Mouse (Mus musculus) mature B cell (primary cell): Measurements from ENCODE around the gene Zfp467.

Experiments used
- in situ Hi-C: fragments of 300-500 bp; cut with MboI; formaldehyde crosslinking; loops from 2 replicates; pipeline ENCODE4 v1.14.3; 2019

The Zfp467 gene

DNA sequence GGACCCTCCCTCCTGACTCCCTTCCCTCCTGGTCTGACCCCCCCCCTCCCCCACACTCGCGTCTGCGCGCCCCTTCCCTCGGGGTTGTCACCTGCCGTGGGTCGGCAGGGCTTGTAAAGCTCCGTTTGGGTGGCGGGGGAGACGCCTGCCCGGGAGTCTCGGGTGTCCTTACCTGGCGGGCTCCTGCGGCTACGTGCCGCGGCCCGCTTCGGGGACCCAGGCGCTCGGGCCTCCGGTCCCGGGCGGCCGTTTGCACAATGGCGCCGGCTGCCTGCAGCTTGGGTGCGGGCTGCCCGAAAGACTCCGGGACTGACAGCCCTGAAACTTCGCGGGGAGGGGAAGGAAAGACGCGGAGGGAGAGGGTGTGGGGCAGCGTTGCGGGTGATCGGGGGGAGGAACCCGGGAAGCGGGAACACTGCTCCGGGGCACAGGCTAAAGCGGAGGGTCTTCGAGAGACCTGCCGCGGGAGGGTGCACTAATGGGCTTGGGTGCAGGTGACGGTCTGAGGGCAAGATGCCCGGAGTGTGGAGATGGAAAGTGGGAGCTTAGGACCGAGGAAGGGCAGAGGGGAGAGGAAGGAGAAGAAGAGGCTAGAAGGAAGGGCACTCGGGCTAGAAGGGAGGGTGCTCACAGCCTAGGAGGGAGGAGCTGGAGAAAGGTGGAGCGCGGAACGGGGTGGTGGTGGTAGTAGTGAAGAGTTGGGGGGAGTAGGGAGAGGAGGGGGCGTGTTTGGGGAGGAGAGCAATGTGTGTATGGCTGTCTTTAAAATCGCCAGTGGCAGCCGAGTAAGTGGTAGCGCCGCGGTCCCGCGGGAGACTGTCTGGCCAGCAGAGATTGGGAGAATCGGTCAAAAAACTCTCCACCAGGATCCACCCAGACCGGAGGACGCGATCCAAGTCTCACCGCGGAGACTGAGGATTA, at the start of gene Zfp467:
Gene Zfp467 (minus strand): TSS at position 645 of the 921 bp plus-strand sequence.
- in situ Hi-C loops = no loop called here

DNA sequence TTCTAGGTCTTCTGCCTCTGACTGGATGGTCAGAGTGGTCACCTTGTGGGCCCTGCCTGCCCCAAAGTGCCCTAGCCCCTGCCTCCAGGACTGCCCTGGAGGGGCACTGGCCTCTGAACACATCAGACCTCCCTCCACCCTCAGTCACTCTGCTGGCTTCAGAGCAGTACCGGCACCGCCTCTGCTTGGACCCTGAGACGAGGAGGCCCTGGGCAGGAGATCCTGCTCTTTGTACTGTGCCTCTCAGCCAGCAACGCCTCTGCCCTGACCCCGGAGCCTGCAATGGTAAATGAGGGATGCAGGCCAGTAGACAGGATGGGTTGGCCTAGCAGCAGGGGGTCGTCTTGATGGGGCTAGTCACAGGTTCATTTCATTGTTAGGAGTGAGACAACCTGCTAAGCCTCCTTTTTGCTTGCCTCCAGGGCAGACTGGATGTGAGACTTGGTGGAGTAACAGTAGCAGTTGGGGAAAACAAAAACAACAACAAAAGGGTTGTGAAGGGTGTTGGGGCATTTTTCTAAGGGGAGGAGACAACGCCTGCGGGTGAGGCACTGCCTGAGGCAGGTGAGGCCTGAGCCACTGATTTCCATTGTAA, 47.6 kb upstream of the Zfp467 start:
- in situ Hi-C loops = no loop called here

DNA sequence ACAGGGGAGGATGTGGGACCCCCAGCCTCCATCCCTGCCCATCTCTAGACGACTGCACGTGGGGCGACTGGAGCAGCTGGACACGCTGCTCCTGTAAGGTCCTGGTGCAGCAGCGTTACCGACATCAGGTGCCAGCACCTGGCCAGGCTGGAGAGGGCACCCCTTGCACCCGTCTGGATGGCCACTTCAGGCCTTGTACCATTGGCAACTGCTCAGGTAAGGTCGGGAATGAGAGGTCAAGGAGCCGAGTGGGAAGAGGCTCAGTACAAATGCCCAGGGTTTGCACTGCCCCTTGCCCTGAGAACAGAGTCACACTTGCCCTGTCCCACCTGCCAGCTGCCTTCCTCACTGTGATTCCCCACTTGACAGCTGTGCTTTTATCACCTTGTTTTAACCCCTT, 45.7 kb upstream of the Zfp467 start:
- in situ Hi-C loops = no loop called here

DNA sequence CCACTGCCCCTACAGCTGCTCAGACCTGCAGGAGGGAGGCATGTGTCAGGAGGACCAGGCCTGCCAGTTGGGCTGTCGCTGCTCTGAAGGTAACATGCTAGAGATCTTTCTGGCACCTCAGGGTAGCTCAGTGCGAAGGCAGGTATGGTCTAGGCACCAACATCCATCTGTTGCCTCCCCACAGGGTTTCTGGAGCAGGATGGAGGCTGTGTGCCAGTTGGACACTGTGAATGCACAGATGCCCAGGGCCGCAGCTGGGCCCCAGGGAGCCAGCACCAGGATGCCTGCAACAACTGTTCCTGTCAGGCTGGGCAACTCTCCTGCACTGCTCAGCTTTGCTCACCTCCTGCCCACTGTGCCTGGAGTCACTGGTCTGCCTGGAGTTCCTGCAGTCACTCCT, 44.1 kb upstream of the Zfp467 start:
- in situ Hi-C loops = no loop called here

DNA sequence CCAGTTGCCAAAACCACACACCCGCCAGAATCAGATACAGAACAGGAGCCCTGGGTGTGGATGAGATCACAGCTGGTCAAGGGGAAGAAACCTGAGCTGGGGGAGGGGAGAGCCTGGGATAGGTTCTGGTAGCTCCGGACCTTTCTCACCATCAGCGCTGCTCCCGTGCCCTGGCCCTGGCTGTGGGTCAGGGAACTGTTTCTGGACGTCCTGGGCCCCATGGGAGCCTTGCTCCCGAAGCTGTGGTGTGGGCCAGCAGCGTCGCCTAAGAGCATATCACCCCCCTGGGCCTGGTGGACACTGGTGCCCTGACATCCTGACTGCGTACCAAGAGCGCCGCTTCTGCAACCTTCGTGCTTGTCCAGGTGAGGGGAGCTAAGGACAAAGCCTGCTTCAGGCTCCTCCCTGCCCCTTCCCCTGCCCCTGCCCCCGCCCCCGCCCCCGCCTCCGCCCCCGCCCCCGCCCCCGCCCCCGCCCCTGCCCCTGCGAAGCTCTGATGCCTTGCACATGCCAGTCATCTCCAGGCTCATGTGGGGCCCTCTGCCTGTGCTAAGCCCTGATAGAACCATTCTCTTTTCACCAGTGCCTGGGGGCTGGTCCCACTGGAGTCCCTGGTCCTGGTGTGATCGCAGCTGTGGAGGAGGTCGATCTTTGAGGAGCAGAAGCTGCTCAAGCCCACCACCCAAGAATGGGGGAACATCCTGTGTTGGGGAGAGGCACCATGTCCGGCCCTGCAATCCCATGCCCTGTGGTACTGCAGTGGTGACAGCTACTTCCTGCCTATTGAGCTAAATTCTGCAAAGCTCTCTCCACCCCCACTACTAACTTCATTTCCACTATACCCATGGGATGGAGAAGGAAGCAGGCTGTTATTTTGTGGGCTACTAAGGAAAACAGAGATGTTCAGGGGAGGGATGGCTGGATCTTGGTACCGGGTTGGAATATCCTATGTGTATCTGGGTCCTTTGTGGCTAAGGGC, 42.4 kb upstream of the Zfp467 start:
- in situ Hi-C loops = no loop called here

DNA sequence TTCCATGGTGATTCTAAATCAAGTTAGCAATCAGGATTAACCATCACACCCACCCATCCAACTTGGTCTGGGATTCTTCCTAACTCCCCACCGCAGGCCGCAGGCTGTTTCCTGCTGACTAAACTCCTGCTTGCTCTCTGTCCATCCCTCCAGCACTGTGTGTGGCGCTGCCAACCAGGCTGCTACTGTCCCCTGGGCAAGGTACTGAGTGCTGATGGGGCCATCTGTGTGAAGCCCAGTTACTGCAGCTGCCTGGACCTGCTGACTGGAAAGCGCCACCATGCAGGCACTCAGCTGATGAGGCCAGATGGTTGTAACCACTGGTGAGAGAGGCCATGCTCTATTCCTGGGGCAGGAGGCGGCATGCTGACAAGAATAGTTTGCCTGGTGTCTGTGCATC, 36.9 kb upstream of the Zfp467 start:
- in situ Hi-C loops = no loop called here

DNA sequence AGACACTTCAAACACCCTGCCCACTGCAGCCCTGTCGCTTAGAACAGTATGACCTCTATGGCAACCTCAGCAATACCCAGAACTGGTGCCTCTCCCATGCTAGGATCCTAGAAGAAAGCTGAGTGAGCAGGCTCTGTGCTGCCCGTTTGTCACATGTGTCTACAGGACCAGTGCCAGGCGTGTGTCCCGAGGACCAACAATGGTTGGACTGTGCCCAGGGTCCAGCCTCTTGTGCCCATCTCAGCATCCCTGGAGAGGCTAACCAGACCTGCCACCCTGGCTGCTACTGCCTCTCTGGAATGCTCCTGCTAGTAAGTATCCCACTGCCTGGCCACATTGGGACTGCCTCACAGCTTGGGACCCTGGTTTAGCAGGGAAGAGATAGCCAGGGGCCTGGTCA, 32.8 kb upstream of the Zfp467 start:
- in situ Hi-C loops = no loop called here

DNA sequence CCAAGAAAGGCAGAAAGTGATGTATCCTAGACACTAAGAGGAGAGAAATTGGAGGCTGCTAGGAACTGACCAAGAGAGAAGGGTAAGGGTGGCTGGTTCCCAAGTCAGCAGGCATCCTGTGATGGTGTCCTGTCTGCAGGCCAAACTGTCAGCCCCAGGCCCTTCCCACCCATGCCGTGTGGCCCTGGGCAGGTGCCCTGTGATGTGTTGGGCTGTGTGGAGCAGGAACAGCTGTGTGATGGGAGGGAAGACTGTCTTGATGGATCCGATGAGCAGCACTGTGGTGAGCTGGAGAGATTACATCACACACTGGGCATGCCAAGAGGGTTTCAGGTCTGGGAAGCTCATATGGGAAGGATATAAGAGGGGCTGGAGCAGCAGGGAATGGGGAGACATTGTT, 25.1 kb upstream of the Zfp467 start:
- in situ Hi-C loops = no loop called here

DNA sequence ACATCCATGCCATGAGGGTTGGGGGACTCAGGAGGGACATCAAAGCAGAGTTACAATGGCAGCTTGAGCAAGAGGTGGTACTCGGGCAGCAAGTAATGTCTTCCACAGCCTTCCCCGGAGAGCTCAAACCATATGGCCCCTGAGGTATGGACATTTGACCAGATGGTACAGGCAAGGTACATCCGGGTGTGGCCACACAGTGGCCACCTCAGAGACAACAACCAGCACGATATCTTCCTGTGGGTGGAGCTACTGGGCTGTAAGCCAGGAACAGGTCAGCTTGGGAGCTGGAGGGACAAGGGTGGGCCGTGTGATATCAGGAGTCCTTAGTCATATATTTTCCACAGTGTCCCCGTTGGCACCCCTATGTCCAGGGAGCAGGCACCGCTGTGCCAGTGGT, 21.9 kb upstream of the Zfp467 start:
- in situ Hi-C loops = no loop called here

DNA sequence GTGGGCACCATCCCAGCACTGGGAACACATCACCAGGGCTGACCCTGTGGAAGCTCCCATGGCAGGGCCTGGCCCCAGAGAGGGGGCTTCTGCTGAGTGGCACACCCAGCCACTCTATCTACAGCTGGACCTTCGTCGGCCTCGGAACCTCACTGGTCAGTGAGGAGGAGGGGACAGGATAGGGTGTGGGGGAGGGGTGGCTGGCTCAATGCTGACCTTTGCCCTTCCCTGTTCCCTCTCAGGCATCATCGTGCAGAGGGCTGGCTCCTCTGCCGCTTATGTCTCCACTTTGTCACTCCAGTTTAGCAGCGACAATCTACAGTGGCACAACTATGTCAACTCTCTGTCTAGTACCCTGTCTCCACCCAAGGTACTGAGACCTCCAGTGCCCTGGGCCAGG, 21.1 kb upstream of the Zfp467 start:
- in situ Hi-C loops = no loop called here

DNA sequence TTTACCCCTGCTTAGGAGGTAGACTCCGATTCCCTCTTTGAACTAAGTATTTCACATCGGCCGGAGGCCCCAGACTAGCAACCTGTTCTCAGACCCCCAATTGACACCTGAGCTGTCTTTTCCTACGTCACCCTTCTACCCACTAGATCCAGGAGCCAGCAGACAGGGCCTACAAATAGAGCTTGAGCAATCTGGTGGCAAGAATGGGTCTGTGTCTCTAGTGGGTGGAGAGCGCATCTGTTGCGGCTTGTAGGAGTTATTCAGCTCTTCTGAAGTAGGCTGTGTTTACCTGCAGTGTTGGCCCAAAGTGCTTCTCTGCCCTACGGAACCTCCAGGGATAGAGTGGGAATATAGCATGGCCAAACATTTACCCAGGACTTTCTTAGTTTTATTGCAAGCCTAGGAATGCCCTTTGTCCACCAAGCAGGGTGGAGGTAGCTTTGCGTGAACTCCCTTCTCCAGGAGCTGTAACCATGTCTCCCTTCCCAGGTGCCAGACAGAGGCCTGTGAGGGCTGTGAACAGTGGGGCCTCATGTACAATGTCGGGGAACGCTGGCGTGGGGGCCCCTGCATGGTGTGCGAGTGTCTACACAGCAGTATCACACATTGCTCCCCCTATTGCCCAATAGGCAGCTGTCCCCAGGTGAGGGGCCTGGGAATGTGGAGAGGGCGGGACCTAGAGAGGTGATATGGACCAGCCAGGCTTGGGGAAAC, 19.5 kb upstream of the Zfp467 start:
- in situ Hi-C loops = no loop called here

DNA sequence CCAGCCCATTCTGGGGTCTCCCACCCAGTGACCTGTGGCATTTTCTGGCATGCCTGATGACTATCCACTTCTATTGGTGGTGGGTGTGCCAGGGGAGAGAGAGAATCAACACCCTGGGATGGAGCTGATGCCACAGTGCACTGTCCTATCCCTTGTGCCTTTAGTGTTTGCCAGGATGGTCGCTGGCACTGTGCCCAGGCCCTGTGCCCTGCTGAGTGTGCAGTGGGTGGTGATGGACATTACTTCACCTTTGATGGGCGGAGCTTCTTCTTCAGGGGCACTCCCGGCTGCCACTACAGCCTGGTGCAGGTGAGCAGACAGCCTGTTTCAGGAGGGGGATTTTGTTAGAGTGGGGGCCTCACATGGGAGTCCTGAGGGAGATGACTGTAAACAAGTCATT, 7.1 kb upstream of the Zfp467 start:
- in situ Hi-C loops = no loop called here

DNA sequence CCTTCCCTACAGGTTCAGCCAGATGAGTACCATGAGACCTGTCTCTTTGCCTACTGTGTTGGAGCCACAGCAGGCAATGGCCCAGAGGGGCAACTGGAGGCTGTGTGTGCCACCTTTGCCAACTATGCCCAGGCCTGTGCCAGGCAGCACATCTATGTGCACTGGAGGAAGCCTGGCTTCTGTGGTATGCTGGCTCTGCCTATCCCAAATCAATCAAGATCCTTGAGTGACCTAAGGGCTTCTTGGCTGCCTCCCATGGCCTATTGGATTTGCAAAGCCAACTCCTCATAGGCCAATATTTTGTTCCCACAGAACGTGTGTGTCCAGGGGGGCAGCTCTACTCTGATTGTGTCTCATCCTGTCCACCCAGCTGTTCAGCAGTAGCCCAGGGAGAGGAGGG, 6.5 kb upstream of the Zfp467 start:
- in situ Hi-C loops = no loop called here

DNA sequence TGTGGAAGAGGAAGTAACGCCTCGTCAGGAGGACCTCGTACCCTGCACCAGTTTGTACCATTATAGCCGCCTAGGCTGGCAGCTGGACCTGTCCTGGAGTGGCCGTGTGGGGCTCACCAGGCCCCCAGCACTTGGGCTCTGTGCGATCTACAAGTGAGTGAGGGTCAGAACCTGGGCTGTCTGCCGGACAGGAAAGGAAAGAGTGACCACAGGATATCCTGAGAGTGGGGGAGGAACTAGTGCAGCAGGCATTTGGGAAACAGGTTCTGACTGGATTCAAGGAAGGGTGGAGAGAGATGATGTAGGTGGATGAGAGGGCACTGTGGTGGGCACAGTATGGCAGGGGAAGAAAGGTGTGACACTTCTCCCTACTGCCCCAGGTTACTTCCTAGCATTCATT, 2.9 kb upstream of the Zfp467 start:
- in situ Hi-C loops = no loop called here

DNA sequence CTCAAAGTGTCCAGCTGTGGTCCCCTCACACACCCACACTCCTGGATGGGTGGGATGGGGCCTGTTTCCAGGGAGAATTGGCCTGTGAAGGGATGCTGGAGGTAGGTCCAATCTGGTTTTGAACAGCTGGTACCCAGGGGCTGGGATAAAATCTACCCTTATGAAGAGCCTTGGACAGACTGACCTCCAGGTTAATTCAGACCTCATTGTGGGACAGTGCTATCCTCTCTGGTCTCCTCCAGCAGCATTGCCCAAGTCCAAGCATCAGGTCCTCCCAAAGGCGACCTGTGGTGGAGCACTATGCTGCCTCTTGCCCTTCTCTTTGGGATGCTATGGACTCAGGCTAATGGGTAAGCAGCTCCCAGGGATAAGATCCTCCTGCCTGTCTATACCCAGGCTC, 2.3 kb upstream of the Zfp467 start, which contains the start of gene Sspo:
Gene Sspo (plus strand): TSS at position 301 of the 400 bp plus-strand sequence.
- in situ Hi-C loops = no loop called here

DNA sequence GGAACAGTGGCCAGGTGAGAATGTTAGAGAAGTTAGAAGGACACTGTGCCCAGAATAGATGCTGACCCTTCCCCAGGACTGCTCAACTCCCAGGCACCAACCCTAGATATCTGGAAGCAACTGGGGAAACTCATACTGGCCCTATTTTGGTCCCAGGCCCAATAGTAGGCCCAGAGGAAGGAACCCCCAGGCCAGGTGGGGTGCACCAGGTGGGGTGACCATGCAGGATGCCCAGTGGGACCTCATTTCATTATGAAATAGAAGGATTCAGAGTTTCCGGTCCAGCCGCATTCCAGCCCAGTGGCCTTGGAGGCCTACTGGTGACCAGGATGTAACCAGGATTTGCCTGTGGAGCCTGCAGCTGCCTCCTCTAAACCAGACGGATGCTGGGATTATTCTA, 1.3 kb upstream of the Zfp467 start:
- in situ Hi-C loops = no loop called here

DNA sequence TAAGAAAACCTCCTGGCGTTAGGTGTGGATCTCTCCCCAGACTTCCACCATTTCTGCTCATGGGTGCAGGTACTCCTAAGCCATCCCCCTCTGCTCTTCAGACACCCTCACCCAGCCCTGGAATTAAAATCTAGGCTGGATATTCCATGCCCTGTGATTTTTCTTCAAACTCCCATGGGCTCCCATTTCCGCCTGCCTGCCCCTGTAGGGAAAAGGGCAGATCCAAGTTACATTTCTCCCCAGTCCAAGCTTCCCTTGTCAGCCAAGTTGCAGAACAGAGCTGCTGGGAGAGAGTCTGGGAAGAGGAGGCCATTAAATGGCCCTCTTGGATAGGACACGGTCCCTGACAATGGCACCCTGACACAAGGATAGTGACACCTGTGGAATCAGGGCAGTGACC, 631 bp upstream of the Zfp467 start:
- in situ Hi-C loops = no loop called here

DNA sequence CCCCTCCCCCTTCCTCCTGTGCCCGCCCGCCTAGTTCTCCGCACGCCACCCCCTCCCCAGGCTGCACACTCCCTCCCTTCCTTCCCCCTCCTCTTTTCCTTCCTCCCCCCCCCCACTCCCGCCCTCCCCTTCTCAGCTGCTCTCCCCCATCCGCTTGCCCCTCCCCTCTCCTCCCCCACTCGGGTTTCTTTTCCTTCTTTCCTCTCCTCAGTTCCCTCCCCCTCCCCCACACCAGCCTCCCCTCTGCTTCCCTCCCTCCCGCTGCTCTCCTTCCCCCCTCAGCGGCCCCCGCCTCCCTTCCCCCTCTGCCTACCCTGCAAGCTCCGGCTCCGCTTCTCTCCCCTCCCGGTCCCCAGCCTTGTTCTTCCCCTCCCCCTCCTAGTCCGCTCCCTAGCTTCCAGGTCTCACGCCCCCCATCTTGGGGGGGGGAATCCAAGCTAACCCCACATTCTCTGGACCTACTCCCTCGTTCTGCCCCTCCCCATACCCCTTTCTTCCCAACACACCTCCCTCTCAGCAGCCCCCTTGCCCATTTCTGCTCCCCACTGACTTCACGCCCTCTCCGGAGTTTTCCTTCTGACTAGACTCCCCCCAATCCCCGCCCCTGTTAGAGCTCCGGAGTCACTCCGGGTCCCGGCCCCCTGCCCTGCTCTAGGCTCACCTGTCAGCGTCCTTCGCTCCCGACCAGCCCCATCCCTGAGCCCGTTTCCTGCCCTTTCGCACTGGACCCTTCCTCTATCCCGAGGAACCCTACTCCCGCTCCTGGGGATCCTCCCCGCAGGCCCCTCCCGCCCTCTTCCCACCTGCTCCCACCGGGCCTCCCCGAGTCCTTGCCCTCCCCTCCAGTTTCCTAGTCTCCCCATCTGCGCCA, 1.1 kb downstream of the Zfp467 start:
- in situ Hi-C loops = no loop called here

DNA sequence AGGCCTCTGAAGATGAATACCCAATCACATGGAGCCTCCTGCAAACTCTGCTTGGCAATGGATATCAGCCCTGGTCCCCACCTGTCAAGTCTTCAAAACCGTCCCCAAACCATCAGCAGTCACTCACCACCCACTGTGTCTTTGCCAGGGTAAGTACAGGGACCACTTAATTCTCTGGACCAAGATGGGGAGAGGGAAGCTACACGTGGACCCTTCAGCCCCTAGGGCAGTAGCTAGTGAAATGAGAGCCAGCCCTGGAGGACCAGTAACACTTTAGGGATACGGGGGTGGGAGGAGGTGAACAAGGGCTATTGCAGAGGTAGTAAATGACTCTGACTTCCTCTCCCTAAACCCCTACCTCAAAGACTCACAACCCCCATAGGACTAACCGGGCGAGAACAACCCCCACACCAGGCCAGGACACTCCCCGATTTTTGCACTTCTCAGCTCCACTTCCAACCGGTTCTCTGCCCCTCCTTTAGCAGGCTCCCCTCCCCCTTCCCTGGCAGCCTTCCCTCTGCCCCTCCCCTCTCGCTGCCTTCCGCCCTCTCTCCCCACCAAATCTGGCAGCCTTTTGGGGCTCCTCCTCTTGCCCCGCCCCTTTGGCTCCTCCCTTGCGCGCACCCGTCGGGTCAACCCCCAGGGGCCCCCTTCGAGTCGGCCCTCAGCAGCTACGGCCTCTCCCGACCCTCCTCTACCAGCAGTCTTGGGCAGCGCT, 1.9 kb downstream of the Zfp467 start:
- in situ Hi-C loops = no loop called here
